Mouse (Mus musculus) c-Kit-positive CD71-positive TER-119-negative erythroid progenitor cells, embryonic 14.5 days (primary cell): ENCODE results near the gene Gadd45a.

Experiments used
- DNase-seq: peaks from one replicate; pipeline ENCODE4 v3.0.0-alpha.2; 2013; ENCODE audit warnings: low read depth

Gadd45a gene

GRCm38 (mm10) chr6:67036837-67037628 is at the start of gene Gadd45a:
TSS of gene Gadd45a (minus strand) at chr6:67037457.
- peak; percentile 99 for DNase-seq

GRCm38 (mm10) chr6:67085850-67086437 is 48.7 kb upstream of the Gadd45a start:
- no peak for DNase-seq

- DNase-seq = peak; percentile 48
These were observed 47.2 kb upstream of the Gadd45a start for GRCm38 (mm10) chr6:67084465-67084864.

- no peak for DNase-seq
These were observed 43.9 kb upstream of the Gadd45a start for GRCm38 (mm10) chr6:67081141-67081540.

GRCm38 (mm10) chr6:67078076-67078475 is 40.8 kb upstream of the Gadd45a start:
- DNase-seq = no peak

- DNase-seq = no peak
These were observed 40.2 kb upstream of the Gadd45a start for GRCm38 (mm10) chr6:67077477-67077876.

- no peak for DNase-seq
These were observed 39.1 kb upstream of the Gadd45a start for GRCm38 (mm10) chr6:67076348-67076747.

GRCm38 (mm10) chr6:67074868-67075267 is 37.6 kb upstream of the Gadd45a start:
- no peak for DNase-seq

GRCm38 (mm10) chr6:67073929-67074328 is 36.7 kb upstream of the Gadd45a start:
- no peak for DNase-seq

GRCm38 (mm10) chr6:67073446-67073845 is 36.2 kb upstream of the Gadd45a start:
- no peak for DNase-seq

GRCm38 (mm10) chr6:67071615-67072014 is 34.4 kb upstream of the Gadd45a start:
- no peak for DNase-seq

GRCm38 (mm10) chr6:67069800-67070315 is 32.6 kb upstream of the Gadd45a start:
- no peak for DNase-seq

- DNase-seq = no peak
These were observed 32.0 kb upstream of the Gadd45a start for GRCm38 (mm10) chr6:67069219-67069762.

- DNase-seq = no peak
These were observed 22.8 kb upstream of the Gadd45a start for GRCm38 (mm10) chr6:67060057-67060456.

- peak; percentile 84 for DNase-seq
These were observed 20.9 kb upstream of the Gadd45a start for GRCm38 (mm10) chr6:67057991-67058696.

- no peak for DNase-seq
These were observed 20.3 kb upstream of the Gadd45a start for GRCm38 (mm10) chr6:67057574-67057973.

GRCm38 (mm10) chr6:67056889-67057564 is 19.8 kb upstream of the Gadd45a start:
- no peak for DNase-seq

GRCm38 (mm10) chr6:67056108-67056888 is 19.0 kb upstream of the Gadd45a start:
- no peak for DNase-seq

GRCm38 (mm10) chr6:67050063-67050462 is 12.8 kb upstream of the Gadd45a start:
- no peak for DNase-seq

- DNase-seq = no peak
These were observed 12.4 kb upstream of the Gadd45a start for GRCm38 (mm10) chr6:67049695-67050038.
